Mouse (Mus musculus) embryo, embryonic 9.5 days (tissue): ENCODE measurements around the gene Fam151a.
"Not testable (repeated sequence)": the region's sequence is repeated elsewhere in the genome, so short reads cannot be mapped to it uniquely, and the experiment has no call there.

Experiments
- DNase-seq: peaks from one replicate; pipeline ENCODE4 v3.0.0-alpha.2; 2017; ENCODE audit errors: extremely low spot score

Fam151a gene

DNA sequence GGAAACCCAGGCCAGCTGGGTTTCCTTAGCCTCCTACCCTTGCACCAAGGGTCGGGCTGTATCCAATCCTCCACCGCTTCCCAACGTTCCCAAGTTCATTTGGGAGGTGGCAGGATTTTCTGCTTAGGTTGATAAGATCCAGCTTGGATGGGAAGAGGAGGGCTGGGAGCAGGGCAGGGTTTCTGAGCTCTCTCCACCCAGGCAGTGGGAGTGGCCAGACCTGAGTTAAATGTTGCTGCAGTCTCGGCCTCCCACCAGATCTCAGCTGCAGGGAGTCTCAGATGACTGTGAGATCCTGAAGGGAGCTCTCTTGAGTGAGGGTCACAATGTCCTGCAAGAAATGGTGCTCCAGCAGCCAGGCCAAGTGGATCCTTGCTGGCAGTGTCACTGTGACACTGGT is at the start of gene Fam151a:
Fam151a (plus strand) TSS at position 254 of the 400 bp plus-strand sequence.
- DNase-seq: no peak

DNA sequence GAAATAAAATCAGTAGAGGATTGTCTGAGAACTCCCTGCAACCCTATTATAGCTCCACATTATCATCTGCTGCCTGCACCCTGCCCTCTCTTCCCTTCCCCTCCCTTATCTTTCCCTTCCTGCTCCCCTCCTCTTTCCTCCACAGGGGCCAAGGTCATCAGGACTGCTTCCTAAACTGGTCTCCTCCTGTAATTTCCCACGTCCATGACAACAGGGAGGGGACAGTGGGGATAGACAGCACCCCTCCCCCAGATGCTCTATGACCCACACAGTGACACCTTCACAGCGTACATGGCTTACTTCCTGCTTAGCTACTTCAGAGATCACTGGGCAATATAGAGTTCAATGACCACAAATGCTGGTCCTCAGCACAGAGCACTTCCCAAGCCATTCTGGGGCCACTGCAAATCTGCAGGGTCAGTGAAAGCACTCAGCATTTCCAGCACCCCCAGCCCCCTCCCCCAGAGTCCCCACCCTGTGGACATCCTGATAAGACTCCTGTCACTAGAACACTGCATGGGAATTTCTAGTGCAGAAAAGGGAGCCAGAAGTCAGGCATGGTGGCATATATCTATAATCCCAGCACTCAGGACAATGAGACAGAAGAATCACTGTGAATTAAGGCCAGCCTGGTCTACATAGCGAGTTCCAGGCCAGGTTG is 44.9 kb upstream of the Fam151a start:
- no peak for DNase-seq

DNA sequence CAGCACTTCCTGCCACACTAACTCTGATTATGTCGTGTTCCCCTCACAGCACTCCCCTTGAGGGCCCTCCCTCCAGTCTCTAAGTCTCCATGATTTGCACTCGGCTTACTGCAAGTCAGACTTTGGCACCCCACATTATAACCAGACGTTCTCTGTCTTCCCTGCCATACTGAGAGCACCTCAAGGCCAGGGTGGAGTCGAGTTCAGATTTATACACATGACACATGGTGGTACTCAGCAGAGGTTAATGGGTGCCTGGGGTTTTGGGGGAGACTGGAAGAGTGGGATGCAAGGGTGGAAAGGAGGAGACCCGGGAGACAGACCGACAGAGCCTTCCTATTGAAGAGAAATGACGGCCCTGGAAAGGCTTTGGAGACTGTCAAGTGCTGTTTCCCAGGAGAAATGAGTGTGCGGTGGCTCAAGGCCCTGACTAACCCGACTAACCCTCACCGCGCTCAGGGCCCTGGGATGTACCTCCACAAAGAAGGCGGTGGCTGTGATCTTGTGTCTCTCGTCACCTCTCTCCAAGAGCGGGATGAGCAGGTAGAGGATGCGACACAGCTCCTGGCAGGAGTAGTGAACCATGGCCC is 39.8 kb upstream of the Fam151a start:
- DNase-seq: no peak

DNA sequence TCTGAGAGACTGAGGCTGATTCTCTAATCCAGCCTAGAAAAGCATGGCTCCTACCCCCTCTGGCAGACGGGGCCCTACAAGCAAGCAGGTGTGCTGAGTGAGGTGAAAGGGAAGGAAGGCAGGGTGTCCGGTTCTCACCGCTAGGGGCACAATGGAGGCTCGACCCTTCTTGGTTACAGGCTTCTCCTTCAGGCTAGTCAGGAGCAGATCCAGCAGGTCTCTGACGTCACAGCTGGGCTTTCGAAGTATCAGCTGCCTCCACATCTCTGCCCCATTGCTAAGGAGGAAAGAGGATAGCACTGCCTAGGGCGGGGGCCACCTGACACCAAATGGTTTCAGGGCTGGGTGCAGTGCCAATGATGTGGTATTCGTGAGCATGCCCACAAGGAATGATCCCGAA is 33.7 kb upstream of the Fam151a start:
- DNase-seq: peak; percentile 66

DNA sequence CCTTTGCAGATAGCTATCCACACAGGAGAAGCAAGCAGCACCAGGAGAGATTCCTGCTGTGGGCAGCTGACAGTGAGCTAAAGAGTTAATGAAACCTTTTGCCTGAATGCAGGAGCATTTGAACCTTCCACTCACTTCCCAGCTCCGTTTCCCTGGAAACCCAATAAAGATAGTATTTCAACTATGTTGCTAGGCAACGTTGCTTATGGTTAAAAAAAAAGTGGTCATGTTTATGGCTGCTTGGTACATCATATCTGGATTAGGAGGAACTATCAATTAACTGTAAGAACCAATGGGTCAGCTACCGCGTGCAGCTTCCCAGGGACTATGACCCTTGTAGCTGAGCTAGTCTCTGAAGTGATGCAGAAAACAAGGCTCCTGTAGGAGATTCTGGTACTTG is 32.9 kb upstream of the Fam151a start:
- DNase-seq: no peak

DNA sequence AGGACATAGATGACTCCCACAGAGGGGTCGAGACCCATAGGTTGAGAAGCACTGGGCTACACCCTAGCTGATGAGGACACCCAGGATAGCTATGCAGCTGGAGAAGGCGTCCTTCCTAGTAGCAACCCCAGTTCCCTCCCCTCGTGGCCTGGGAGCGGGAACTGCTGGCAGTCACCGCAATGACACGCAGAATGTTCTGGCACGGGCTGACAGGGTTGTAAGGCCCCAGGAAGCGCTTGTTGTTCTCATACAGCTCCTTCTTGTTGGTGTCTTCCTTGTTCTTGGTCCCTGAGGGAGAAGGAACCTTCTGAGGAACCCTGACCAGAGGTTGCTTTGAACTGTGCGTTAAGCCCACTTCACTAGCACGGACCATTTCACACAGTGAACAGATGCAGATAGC is 29.7 kb upstream of the Fam151a start:
- DNase-seq: no peak

DNA sequence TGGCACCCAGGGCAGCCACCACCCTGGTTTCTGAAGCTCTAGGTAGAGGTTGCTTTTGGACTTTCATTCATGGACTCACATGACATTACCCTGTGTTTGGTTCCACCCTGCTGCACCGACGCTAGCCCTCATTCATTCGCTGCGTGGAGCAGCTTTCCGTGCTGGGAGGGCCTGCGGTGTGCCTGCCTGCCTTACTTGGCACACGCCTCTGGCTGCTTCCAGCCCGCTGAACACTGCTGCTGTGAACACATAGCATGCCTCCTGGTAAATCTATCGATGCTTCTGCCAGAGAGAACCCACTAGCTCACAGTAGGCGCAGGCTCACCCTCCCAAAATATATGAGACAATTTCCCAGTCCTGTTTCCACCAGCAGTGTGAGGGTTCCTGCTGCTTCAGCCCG is 29.3 kb upstream of the Fam151a start:
- no peak for DNase-seq

DNA sequence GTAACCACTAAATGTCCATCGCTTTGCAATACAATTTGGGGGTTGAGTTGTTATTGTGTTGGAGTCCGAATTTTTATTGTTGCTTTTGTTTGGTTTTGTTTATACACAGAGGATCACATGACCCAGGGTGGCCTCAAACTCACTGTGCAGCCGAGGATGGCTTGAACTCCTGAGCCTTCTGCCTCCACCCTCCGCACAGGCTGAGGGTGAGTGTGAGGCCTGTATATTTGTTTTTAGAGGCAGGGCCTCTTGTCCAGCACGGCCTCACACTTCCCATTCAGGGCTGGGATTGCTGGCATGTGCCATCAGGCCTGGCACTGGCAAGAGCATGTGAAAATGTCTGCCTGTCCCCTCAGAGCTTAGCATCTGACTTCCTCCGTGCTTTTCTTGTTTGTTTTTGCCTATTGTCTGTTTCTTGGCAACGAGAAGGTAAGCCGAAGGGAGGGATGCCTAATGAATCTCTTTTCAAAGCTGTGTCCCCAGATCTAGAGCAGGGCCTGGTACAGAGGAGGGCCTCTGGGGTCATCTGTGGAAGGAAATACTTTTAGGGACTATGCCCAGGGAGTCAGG is 28.5 kb upstream of the Fam151a start:
- DNase-seq: no peak

DNA sequence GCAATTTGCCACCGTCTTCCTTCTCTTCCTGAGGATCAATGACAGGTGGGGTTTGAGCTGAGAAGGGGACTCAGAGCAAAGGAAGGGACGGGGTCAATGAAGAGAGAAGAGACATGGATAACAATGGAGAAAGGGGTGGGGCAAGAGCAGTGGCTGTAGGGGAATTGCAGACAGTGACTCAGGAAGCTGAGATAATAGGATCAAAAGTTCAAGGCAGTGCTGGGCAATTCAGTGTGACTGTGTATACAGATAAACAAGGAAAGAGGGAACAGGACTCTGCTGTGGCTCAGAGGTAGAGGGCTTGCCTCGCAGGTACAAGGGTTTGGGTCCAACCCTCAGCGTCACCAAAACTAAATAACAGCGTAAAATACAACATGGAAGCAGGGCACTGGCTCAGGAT is 25.7 kb upstream of the Fam151a start:
- DNase-seq: no peak

DNA sequence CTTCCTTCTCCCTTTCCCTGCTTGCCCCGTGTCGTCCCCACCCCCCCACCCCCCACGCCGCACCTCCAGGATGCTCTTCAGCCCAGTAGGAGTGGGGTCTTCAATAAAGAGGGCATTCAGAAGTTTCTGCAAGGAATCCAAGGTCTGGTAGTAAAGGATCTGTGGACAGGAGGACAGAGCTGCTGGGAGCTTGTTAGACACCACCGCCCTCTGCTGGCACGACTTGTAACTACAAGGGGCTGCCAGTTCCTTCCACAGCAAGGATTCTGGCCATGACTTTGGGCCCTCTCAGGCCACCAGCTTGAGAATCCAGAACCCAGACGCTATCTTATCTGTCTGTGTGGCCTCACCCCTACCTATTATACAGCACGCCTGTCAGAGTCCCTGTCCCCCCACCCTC is 25.3 kb upstream of the Fam151a start:
- peak; percentile 84 for DNase-seq

DNA sequence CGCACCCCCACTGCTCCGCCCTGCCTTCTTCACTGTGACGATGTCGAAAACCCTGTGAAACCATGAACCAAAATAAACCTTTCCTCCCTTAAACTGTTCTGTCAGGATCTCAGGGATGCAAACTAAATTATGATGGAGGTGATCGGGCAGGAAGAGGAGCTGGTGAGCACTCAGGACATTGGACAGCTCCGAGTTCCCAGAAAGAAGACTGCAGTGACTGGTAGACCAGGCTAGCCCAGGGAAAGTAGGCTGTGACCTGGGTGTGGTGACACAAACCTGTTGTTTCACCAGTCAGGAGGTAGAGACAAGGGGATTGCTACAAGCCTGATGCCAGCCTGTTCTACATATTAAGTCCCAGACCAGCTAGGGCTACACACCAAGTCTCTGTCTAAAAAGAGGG is 20.1 kb upstream of the Fam151a start:
- no peak for DNase-seq

DNA sequence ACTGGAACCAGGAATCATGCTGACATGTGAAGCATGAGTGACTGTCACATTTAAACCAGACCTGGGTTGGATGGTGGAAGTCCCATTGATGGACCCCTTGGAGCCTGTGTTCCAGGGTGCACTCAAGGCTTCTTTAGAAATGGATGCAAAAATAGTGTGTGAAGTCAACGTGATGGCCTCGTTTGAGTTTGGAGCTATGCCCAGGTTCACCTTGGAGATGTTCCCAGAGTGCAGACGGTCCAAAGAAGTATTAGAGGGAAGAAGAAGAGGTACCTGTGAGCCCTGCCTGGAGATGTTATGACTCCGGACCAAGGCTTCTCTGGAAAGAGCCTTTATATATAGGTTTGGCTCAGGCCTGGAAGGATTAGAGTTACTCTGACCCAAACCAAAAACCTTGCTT is 13.1 kb upstream of the Fam151a start:
- DNase-seq: no peak

DNA sequence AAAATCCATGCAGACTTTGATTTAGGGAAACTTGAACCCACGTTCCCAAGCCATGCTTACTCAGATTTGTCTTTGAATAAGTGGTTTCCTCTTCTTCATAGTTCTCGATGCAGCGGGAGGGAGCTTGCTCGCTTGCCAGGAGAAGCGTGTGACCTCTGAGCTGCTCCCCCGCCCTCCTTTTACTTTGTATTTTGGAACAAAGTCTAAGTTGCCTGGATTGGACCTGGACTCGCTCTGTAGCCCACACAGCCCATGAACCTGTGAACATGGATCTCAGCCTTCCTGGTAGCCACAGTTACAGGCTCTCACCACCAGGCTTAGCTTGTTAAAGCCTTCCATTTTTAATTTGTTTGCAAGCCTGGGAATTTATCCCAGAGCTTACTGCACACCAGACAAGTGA is 2.9 kb upstream of the Fam151a start, which contains the start of gene Mroh7:
Mroh7 (minus strand) TSS at position 112 of the 400 bp plus-strand sequence.
- DNase-seq: no peak

DNA sequence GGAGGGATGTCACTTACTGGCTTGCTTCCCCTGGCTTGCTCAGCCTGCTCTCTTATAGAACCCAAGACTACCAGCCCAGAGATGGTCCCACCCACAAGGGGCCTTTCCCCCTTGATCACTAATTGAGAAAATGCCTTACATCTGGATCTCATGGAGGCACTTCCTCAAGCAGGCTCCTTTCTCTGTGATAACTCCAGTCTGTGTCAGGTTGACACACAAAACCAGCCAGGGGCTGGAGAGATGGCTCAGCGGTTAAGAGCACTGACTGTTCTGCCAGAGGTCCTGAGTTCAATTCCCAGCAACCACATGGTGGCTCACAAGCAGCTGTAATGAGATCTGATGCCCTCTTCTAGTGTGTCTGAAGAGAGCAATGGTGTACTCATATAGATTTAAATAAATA is 3.2 kb downstream of the Fam151a start:
- DNase-seq: not testable (repeated sequence)

DNA sequence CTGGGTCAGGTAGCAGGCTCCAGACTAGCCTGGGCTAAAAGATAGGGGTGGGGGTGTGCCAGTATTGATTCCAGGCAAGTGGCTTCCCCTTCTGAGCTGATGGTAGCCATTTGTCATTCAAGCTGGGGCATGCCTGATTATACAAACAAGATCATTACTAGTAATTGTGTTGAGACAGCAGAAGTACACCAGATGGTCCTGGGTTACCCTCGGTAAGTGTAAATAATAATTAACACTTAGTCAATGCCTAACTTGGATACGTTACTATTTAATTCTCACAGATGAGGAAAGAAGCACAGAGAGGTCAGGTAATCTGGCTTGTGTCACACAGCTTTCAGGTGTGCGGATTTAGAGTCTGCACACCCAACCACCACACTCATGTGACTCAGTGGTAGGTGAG is 4.2 kb downstream of the Fam151a start:
- no peak for DNase-seq

DNA sequence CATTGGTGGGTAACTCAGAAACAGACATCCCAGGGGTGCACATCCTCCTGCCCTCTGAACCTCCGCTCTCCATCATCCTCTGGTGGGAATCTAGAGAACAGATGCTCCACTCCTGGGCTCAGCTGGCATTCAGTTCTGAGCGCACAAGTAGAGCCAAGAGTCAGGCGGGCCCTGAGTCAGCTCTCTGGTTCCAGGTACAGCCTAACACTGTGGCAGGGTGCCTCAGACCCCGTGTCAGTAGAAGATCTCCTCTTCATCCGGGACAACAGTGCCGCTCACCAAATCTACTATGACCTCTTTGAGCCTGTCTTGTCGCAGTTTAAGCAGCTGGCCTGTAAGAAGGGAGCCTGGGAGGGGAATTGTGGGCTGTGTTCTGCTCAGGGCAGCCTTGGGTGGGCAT is 12.2 kb downstream of the Fam151a start:
- no peak for DNase-seq

DNA sequence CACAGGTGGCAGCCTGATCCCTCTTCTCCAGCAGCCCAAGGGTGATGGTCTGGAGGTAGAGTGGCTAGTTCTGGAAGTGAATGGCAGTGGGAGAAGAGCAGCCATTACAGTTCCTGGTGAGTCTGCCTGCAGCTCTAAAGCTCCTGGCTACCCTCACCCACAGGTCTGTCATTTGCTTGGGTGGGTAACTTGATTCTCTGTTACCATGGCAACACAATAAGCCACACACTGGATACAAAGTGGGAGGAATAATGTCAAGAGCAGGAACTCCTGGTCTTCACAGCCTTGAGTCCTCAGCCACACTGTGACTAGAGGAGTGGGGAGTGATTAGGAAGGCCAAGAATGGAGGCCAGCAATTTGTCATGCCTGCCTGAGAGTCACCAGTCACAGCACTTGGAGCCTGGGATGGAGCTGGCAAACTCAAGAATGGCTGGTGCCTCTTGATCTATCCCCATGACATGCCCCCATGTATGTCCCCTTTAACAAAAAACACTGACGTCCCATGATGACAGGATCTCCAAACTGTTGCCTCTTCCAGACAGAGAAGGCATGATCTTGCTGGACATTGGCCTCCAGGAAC is 13.4 kb downstream of the Fam151a start:
- no peak for DNase-seq

DNA sequence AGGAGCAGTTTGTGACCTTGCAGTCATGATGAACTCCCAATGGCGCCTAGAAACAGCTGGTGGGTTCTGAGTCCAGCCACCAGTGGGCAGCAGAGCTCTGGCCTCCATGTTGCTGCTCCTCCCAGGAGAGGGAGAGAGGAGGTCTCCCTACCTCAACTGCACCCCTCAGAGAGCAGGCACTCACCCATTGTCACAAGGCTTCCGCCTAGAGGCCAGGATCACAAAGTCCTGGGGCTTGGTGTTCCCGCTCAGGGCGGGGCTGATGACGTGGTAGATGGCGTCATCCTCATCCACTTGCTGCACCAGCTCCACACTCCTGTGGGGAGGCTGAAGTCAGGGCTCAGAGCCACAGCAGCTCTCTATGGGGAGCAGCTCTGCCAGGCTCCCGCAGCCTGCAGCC is 16.0 kb downstream of the Fam151a start:
- DNase-seq: peak; percentile 76

DNA sequence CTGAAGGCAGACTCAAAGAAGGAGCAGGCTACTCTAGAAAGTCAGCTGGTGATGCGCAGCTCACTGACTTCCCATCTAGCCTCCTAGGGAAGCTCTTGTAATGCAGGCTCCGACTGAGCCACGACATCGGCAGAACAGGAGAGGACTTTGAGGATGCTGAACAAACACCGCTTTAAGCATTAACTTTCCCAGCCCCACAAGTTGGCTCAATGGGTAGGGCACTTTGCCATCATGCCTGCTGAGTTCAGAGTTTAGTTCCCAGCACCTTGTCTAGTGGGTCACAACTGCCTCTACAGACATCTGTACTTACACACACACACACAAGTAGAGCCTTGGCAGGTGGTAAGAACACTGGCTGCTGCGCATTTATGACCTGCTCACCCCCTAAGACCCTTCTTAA is 18.0 kb downstream of the Fam151a start:
- DNase-seq: no peak

DNA sequence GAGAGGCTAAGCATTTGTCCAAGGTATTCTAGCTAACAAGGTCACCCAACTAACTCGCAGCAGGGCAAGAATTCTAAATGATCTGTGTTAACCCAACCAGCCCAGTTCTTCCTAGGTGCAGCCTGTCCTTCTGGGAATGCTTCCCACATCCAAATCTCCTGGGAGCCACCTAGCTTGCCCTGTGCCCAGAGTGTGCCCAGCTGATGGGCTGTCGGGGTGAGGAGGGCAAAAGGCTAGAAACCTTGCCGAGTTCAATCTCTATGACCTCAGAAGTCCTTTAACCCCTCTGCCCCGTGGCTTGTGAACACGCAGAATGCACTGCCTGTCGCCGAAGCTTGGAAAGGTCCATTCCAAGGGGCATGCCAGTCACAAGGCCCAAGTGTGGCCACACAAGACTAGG is 30.5 kb downstream of the Fam151a start:
- no peak for DNase-seq

DNA sequence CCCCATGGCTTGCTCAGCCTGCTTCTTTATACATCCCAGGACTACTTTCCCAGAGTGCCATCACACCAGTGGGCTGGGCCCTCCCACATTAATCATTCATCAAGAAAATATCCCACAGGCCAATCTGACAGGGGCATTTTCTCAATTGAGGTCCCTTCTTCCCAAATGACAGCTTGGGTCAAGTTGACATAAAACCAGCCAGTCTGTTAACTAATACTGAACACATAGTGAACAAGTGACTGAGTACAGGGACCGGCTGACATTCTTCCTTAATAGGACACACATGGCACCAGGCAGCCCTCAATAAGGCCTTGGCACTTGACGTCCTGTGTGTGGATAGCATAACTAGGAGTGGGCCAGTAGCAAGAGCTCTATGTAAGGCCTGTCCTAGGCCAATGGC is 35.6 kb downstream of the Fam151a start:
- no peak for DNase-seq

DNA sequence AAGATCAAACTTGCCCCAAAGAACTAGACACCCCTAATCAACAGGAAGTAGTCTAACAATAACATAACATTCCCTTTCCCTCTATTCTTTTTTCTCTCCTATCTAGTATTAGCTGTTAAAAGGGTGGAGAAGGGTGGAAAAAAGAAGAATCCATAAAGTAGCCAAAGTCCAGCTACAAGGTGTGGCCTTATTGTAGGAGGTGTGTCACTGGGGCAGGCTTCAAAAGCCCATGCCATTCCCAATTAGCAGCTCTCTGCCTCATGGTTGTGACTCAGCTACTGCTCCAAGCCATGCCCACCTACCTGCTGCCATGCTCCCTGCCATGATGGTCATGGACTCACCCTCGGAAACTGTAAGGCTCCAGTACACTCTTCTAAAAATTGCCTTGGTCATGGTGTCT is 38.9 kb downstream of the Fam151a start:
- no peak for DNase-seq

DNA sequence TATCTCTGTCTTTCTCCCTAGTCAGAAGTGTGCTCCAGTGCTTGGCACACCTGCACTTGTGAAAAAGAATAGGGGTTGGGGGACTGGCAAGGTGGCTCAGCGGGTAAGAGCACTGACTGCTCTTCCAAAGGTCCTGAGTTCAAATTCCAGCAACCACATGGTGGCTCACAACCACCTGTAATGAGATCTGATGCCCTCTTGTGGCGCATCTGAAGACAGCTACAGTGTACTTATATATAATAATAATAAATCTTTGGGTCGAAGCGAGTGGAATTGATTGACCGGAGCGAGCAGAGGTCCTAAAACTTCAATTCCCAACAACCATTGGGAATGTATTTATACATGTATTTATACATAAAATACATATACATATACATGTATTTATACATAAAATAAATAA is 42.1 kb downstream of the Fam151a start:
- DNase-seq: not testable (repeated sequence)
